Mouse (Mus musculus): ENCODE results near the gene Dmpk.

Gene Dmpk

GRCm38 (mm10) chr7:19075723-19076585, 7.7 kb upstream of the Dmpk start, which contains the start of gene Dmwd:
Gene Dmwd (plus strand): TSS chr7:19076227.
- DNase-seq (ENCODE audit: low spot score) = peak; percentile 73

- no peak for DNase-seq (ENCODE audit: low spot score)
These were observed 7.1 kb upstream of the Dmpk start for GRCm38 (mm10) chr7:19076586-19076991.

- DNase-seq (ENCODE audit: low spot score) = no peak
These were observed 5.9 kb upstream of the Dmpk start for GRCm38 (mm10) chr7:19077761-19078160.

GRCm38 (mm10) chr7:19078732-19079131, 4.9 kb upstream of the Dmpk start:
- no peak for DNase-seq (ENCODE audit: low spot score)

GRCm38 (mm10) chr7:19080451-19080950, 3.1 kb upstream of the Dmpk start:
- DNase-seq (ENCODE audit: low spot score) = no peak

GRCm38 (mm10) chr7:19082171-19082570, 1.5 kb upstream of the Dmpk start:
- no peak for DNase-seq (ENCODE audit: low spot score)

GRCm38 (mm10) chr7:19083096-19083495, 553 bp upstream of the Dmpk start:
- no peak for DNase-seq (ENCODE audit: low spot score)

GRCm38 (mm10) chr7:19084277-19084771, 675 bp downstream of the Dmpk start:
- DNase-seq (ENCODE audit: low spot score) = no peak

- no peak for DNase-seq (ENCODE audit: low spot score)
These were observed 1.3 kb downstream of the Dmpk start for GRCm38 (mm10) chr7:19084921-19085473.

GRCm38 (mm10) chr7:19085495-19085894, 1.8 kb downstream of the Dmpk start:
- DNase-seq (ENCODE audit: low spot score) = no peak

GRCm38 (mm10) chr7:19086042-19086441, 2.4 kb downstream of the Dmpk start:
- DNase-seq (ENCODE audit: low spot score) = peak; percentile 59

GRCm38 (mm10) chr7:19086760-19087159, 3.1 kb downstream of the Dmpk start:
- no peak for DNase-seq (ENCODE audit: low spot score)

- peak; percentile 64 for DNase-seq (ENCODE audit: low spot score)
These were observed 5.2 kb downstream of the Dmpk start for GRCm38 (mm10) chr7:19088813-19089212.

GRCm38 (mm10) chr7:19091913-19092312, 8.3 kb downstream of the Dmpk start:
- no peak for DNase-seq (ENCODE audit: low spot score)

GRCm38 (mm10) chr7:19092381-19093173, 8.9 kb downstream of the Dmpk start:
- DNase-seq (ENCODE audit: low spot score) = no peak

GRCm38 (mm10) chr7:19093174-19093521, 9.5 kb downstream of the Dmpk start:
- peak; percentile 76 for DNase-seq (ENCODE audit: low spot score)

- DNase-seq (ENCODE audit: low spot score) = peak; percentile 72
These were observed 10.1 kb downstream of the Dmpk start for GRCm38 (mm10) chr7:19093537-19094385.

- no peak for DNase-seq (ENCODE audit: low spot score)
These were observed 10.8 kb downstream of the Dmpk start, which contains the start of gene Six5 for GRCm38 (mm10) chr7:19094471-19094825. Gene Six5 (plus strand): TSS chr7:19094594.

GRCm38 (mm10) chr7:19094826-19095750, 11.4 kb downstream of the Dmpk start:
- DNase-seq (ENCODE audit: low spot score) = no peak

- no peak for DNase-seq (ENCODE audit: low spot score)
These were observed 12.1 kb downstream of the Dmpk start for GRCm38 (mm10) chr7:19095751-19096110.

All from spleen, adult 12 weeks (tissue).